Mouse (Mus musculus) embryonic stem cell, embryonic (primary cell): ENCODE data around the gene Dzip3.

Experiments
- CTCF ChIA-PET, 4 experiments: fragments of 300-600 bp in 2 of 4; fragments of 350-600 bp in 2 of 4; sonication (Branson Sonifier 250); formaldehyde crosslinking; loops; one replicate each; lab custom pipeline; 2022; ENCODE audit warnings: inconsistent platforms in 2 of 4; lab: Charles Lee
- POLR2A ChIA-PET, 4 experiments: fragments of 300-600 bp in 2 of 4; fragments of 350-600 bp in 2 of 4; sonication (Branson Sonifier 250); formaldehyde crosslinking; loops; one replicate each; lab custom pipeline; 2022; ENCODE audit warnings: antibody characterized with exemption in 4 of 4, inconsistent platforms in 1 of 4; lab: Charles Lee

Dzip3 gene

GRCm38 (mm10) chr16:48913206-48913605 is 80.8 kb downstream of the Dzip3 start:
- ChIA-PET POLR2A (no interaction called here), CTCF (no interaction called here)

- ChIA-PET POLR2A (interaction anchor here in 2 of 4 experiments (0.6 to 1.2 kb wide), 3 partner anchors 82 to 235 kb away, joined by 3 to 4 read pairs (median 3); no protein-coding TSS in a partner anchor), CTCF (no interaction called here)
These were observed 82.8 kb downstream of the Dzip3 start for GRCm38 (mm10) chr16:48911184-48911583.

GRCm38 (mm10) chr16:48899868-48900267 is 94.1 kb downstream of the Dzip3 start:
- POLR2A ChIA-PET: no interaction called here
- CTCF ChIA-PET: no interaction called here

- POLR2A ChIA-PET: no interaction called here
- CTCF ChIA-PET: no interaction called here
These were observed 103.2 kb downstream of the Dzip3 start for GRCm38 (mm10) chr16:48890733-48891132.
